Mouse (Mus musculus) hindbrain, postnatal 0 days (tissue): ENCODE results near the gene Fam20c. TPM values are rescaled to one million over a fixed set of nuclear protein-coding genes. Genes with fewer than 3 reads are reported as not detected.

Experiments
- ATAC-seq: fragments of 200-750 bp; cut with Nextera tagmentation; 2 replicates; pipeline ENCODE4 v1.8.0; 2017; ENCODE audit warnings: mild to moderate bottlenecking, moderate TSS enrichment, moderate library complexity
- DNase-seq: peaks from one replicate; pipeline ENCODE4 v3.0.0-alpha.2; 2015; ENCODE audit warnings: low spot score
- H3K27ac ChIP-seq: fragments of 300-500 bp; sonication (generic); 2 replicates; pipeline ENCODE4 v1.5.1; 2014; ENCODE audit warnings: mild to moderate bottlenecking
- H3K27me3 ChIP-seq: fragments of 300-500 bp; sonication (generic); 2 replicates; pipeline ENCODE4 v1.6.1; 2014; ENCODE audit warnings: low read length, mixed read lengths; ENCODE audit not compliant: insufficient read depth
- H3K36me3 ChIP-seq: fragments of 300-500 bp; sonication (generic); 2 replicates; pipeline ENCODE4 v1.6.1; 2014; ENCODE audit warnings: low read length, mixed read lengths; ENCODE audit not compliant: insufficient read depth
- H3K4me1 ChIP-seq: fragments of 300-500 bp; sonication (generic); 2 replicates; pipeline ENCODE4 v1.6.1; 2014; ENCODE audit warnings: antibody characterized with exemption, low read length, mixed read lengths; ENCODE audit not compliant: insufficient read depth
- H3K4me2 ChIP-seq: fragments of 300-500 bp; sonication (generic); 2 replicates; pipeline ENCODE4 v1.6.1; 2014; ENCODE audit warnings: low read depth, mild to moderate bottlenecking, low read length, moderate library complexity, mixed read lengths
- H3K4me3 ChIP-seq: fragments of 300-500 bp; sonication (generic); 2 replicates; pipeline ENCODE4 v1.5.1; 2014; ENCODE audit warnings: low read length
- H3K9ac ChIP-seq: fragments of 300-500 bp; sonication (generic); replicated peaks from 2 replicates; pipeline ENCODE4 v1.6.1; 2014; ENCODE audit warnings: mild to moderate bottlenecking, low read length, moderate library complexity, mixed read lengths
- H3K9me3 ChIP-seq: fragments of 300-500 bp; sonication (generic); 2 replicates; pipeline ENCODE4 v1.6.1; 2016; ENCODE audit warnings: low read length, mixed read lengths
- CTCF ChIP-seq: IDR thresholded peaks from 2 replicates; pipeline ENCODE4 v1.5.1; 2016; ENCODE audit warnings: antibody characterized with exemption, control low read depth, low read depth
- WGBS: fragments of 180-500 bp; shearing (Covaris S2); extraction: QIAGEN DNeasy Blood & Tissue Kit; methylation state at CpG from one replicate; pipeline ENCODE4 v1.1.7; 2014; 5-methylcytosine and 5-hydroxymethylcytosine counted together
- polyA plus RNA-seq: library from polyadenylated mRNA; unstranded; fragments of >200 nt; fragmentation: Nextera tagmentation; extraction: Ambion mirVana; gene quantifications from 2 replicates; pipeline ENCODE4 v1.2.1, GENCODE M21; 2015
- total RNA-seq: library from RNA; depleted of rRNA; stranded (reverse); fragments of >200 nt; gene quantifications from 2 replicates; pipeline ENCODE4 v1.2.3, GENCODE M21; 2014

Gene Fam20c
- total and polyA plus RNA-seq, 2 experiments from 2014 or later, result 53.9 to 96.4 TPM

DNA sequence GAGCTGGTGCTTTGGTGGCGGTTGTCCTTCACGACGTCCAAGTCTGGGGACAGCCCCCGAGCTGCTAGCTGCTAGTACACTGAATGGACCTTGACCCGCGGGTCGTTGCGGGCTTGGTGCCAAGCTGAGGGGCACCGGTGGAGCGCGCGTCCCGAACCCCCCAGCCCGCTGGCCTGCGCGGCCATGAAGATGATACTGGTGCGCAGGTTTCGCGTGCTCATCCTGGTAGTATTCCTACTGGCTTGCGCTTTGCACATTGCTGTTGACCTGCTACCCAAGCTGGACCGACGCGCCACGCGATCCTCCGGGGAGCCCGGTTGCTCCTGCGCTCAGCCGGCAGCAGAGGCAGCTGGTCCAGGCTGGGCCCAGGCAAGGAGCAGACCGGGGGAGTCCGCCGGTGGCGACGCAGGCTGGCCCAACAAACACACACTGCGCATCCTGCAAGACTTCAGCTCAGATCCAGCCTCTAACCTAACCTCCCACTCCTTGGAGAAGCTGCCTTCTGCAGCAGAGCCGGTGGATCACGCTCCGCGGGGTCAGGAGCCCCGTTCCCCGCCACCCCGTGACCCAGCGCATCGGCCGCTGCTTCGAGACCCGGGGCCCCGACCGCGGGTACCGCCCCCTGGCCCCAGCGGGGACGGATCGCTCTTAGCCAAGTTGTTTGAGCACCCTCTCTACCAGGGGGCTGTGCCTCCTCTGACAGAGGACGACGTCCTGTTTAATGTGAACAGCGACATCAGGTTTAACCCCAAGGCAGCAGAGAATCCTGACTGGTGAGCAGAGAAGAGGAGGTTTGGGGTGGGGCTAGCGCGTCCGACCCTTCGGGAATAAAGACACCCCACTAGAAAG, 1.4 kb downstream of the Fam20c start:
- WGBS, result under 1% methylated on average over 61 of the region's 61 CpGs
- peaks cover 30% of the 10 kb centered on the region for H3K4me1 ChIP-seq
- peak; percentile 13; the same call in 1 of the 2 replicates for ATAC-seq

DNA sequence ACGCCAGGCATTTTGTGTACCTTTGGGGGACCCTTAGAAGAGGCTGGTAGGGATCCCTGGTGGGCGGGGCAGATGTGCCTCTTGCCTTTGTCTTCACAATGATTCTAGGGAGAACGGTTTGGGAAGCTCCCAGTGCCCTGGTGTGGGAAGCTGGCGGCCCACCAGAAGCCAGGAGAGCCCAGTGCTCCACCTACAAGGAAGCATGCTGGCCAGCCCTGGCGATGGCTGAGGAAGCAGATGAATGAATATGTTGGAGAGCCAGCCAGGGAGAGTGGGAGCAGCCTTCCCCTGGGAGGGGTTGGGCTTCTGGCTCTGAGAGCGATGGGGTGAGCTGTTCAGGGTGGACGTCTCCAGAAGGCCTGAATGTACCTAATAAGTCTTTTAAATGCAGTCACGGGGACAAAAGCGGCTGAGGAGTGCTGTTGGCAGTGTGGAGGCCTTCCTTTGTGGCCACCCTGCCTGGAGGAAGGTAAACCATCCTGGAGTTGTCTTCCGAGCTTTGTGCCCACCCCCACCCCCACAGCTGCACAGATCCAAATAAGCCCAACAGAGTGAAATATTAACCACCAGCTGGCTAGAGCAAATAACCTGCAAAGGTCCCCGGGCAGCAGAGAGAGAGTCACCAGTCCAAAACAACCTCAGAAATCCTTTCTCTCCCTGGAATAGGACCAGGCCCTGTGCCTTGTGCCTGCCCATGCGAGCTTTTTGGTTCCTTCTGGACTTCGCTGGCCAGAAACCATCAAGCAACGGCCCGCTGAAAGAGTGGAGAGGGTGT, 2.2 kb downstream of the Fam20c start:
- peak overlapping the region; percentile 76 for H3K9ac ChIP-seq
- peaks cover 37% of the 10 kb centered on the region for H3K4me1 ChIP-seq
- no peak for TF ChIP-seq CTCF
- peak; percentile 19 for ATAC-seq
- DNase-seq, result peak; percentile 75
- H3K9me3 ChIP-seq, result no peaks in the 10 kb centered on the region
- peak overlapping the region; percentile 58 for H3K4me3 ChIP-seq
- WGBS, result 6% methylated on average over 15 of the region's 15 CpGs
- H3K4me2 ChIP-seq, result peak overlapping the region; percentile 92
- H3K27me3 ChIP-seq, result no peaks in the 10 kb centered on the region
- peak overlapping the region; percentile 97 for H3K27ac ChIP-seq
- 0 out of 2 replicates have a peak, but pooled peaks cover 3% of the 10 kb centered on the region for H3K36me3 ChIP-seq

More for the DNA sequence above, 1.4 kb downstream of the Fam20c start:
- Histone ChIP-seq H3K9ac (peak overlapping the region; percentile 76), H3K4me3 (peak overlapping the region; percentile 58), H3K27ac (peak overlapping the region; percentile 97), H3K4me2 (peak overlapping the region; percentile 92), H3K27me3 (no peaks in the 10 kb centered on the region), H3K9me3 (no peaks in the 10 kb centered on the region), H3K36me3 (0 out of 2 replicates have a peak, but pooled peaks cover 3% of the 10 kb centered on the region)
- TF ChIP-seq CTCF, result no peak
- DNase-seq, result peak; percentile 44

GRCm38 (mm10) chr5:138757135-138757534, 2.8 kb downstream of the Fam20c start:
- WGBS, result 41% methylated on average over 6 of the region's 6 CpGs
- no peak for ATAC-seq
- Histone ChIP-seq H3K27ac (peak overlapping the region; percentile 97), H3K9ac (peak overlapping the region; percentile 76), H3K36me3 (0 out of 2 replicates have a peak, but pooled peaks cover 3% of the 10 kb centered on the region), H3K4me1 (peaks cover 42% of the 10 kb centered on the region), H3K9me3 (no peaks in the 10 kb centered on the region), H3K4me2 (peak overlapping the region; percentile 92), H3K4me3 (peak overlapping the region; percentile 58), H3K27me3 (no peaks in the 10 kb centered on the region)
- TF ChIP-seq CTCF, result no peak
- DNase-seq, result no peak

GRCm38 (mm10) chr5:138757616-138758015, 3.3 kb downstream of the Fam20c start:
- H3K4me3 ChIP-seq, result peak overlapping the region; percentile 58
- WGBS, result 88% methylated on average over 12 of the region's 12 CpGs
- no peak for ATAC-seq
- peak overlapping the region; percentile 92 for H3K4me2 ChIP-seq
- 0 out of 2 replicates have a peak, but pooled peaks cover 3% of the 10 kb centered on the region for H3K36me3 ChIP-seq
- DNase-seq, result no peak
- H3K4me1 ChIP-seq, result peaks cover 42% of the 10 kb centered on the region
- H3K27ac ChIP-seq, result no peak overlapping the region
- TF ChIP-seq CTCF, result no peak
- H3K9ac ChIP-seq, result peak overlapping the region; percentile 76; the same call in 1 of the 2 replicates
- no peaks in the 10 kb centered on the region for H3K27me3 ChIP-seq
- no peaks in the 10 kb centered on the region for H3K9me3 ChIP-seq

GRCm38 (mm10) chr5:138758533-138758932, 4.2 kb downstream of the Fam20c start:
- Histone ChIP-seq H3K4me1 (peaks cover 41% of the 10 kb centered on the region), H3K36me3 (0 out of 2 replicates have a peak, but pooled peaks cover 3% of the 10 kb centered on the region), H3K4me2 (peak overlapping the region; percentile 92; the same call in 1 of the 2 replicates), H3K27me3 (no peaks in the 10 kb centered on the region), H3K4me3 (no peak overlapping the region), H3K9ac (no peak overlapping the region), H3K9me3 (no peaks in the 10 kb centered on the region), H3K27ac (no peak overlapping the region)
- no peak for DNase-seq
- no peak for ATAC-seq
- TF ChIP-seq CTCF, result no peak
- WGBS, result 66% methylated on average over 3 of the region's 3 CpGs

- Histone ChIP-seq H3K4me1 (peaks cover 31% of the 10 kb centered on the region), H3K36me3 (peaks cover 3% of the 10 kb centered on the region; the same call in 1 of the 2 replicates), H3K4me3 (no peak overlapping the region), H3K27me3 (no peaks in the 10 kb centered on the region), H3K4me2 (no peak overlapping the region), H3K9ac (no peak overlapping the region), H3K27ac (0 out of 2 replicates have a peak overlapping the region, but pooled peaks have one; percentile 15), H3K9me3 (no peaks in the 10 kb centered on the region)
- TF ChIP-seq CTCF, result no peak
- DNase-seq, result no peak
- 21% methylated on average over 5 of the region's 5 CpGs for WGBS
- no peak for ATAC-seq
These were observed 7.6 kb downstream of the Fam20c start for GRCm38 (mm10) chr5:138761836-138762334.
